Mouse (Mus musculus) cerebellum, postnatal 14 days (tissue): Measurements from ENCODE around the gene Sgms1.

Source experiments
- DNase-seq, 2 experiments: peaks; one replicate each; pipeline ENCODE4 v3.0.0; 2021; ENCODE audit warnings: mixed read lengths in 2 of 2

Sgms1 gene

GRCm38 (mm10) chr19:32262805-32263572, 126.5 kb downstream of the Sgms1 start:
- no peak for DNase-seq

GRCm38 (mm10) chr19:32260869-32261688, 128.4 kb downstream of the Sgms1 start:
- DNase-seq, result peak in 1 of 2 experiments; percentile 24

GRCm38 (mm10) chr19:32259830-32260229, 129.7 kb downstream of the Sgms1 start:
- DNase-seq, result no peak

- no peak for DNase-seq
Observed at GRCm38 (mm10) chr19:32259048-32259447, 130.5 kb downstream of the Sgms1 start.

GRCm38 (mm10) chr19:32258146-32258545, 131.4 kb downstream of the Sgms1 start:
- DNase-seq, result no peak

- no peak for DNase-seq
Observed at GRCm38 (mm10) chr19:32257616-32258015, 131.9 kb downstream of the Sgms1 start.

- DNase-seq, result no peak
Observed at GRCm38 (mm10) chr19:32256706-32257415, 132.7 kb downstream of the Sgms1 start.

GRCm38 (mm10) chr19:32255429-32256185, 133.9 kb downstream of the Sgms1 start:
- DNase-seq, result no peak

GRCm38 (mm10) chr19:32254739-32255344, 134.7 kb downstream of the Sgms1 start:
- DNase-seq, result no peak

- DNase-seq, result no peak
Observed at GRCm38 (mm10) chr19:32254204-32254603, 135.3 kb downstream of the Sgms1 start.

- no peak for DNase-seq
Observed at GRCm38 (mm10) chr19:32252987-32253386, 136.5 kb downstream of the Sgms1 start.

- DNase-seq, result no peak
Observed at GRCm38 (mm10) chr19:32252451-32252850, 137.1 kb downstream of the Sgms1 start.

- no peak for DNase-seq
Observed at GRCm38 (mm10) chr19:32249181-32250130, 140.1 kb downstream of the Sgms1 start.

GRCm38 (mm10) chr19:32244881-32245280, 144.6 kb downstream of the Sgms1 start:
- DNase-seq, result no peak

GRCm38 (mm10) chr19:32243246-32243645, 146.3 kb downstream of the Sgms1 start:
- peak; percentile 56 to 68 for DNase-seq

GRCm38 (mm10) chr19:32242153-32242552, 147.4 kb downstream of the Sgms1 start:
- DNase-seq, result no peak

- no peak for DNase-seq
Observed at GRCm38 (mm10) chr19:32240417-32240990, 149.0 kb downstream of the Sgms1 start.

- DNase-seq, result no peak
Observed at GRCm38 (mm10) chr19:32239925-32240324, 149.6 kb downstream of the Sgms1 start.

GRCm38 (mm10) chr19:32239459-32239792, 150.1 kb downstream of the Sgms1 start:
- no peak for DNase-seq

GRCm38 (mm10) chr19:32238722-32239458, 150.6 kb downstream of the Sgms1 start:
- DNase-seq, result no peak
